Mouse (Mus musculus): ENCODE results near the gene Tas2r103. TPM values are rescaled to one million over a fixed set of nuclear protein-coding genes. Genes with fewer than 3 reads are reported as not detected.

The Tas2r103 gene
- not detected in 2 replicates for polyA plus RNA-seq (2015; fragmentation: Nextera tagmentation; extraction: Ambion mirVana)

GRCm38 (mm10) chr6:133037001-133037400, at the start of gene Tas2r103:
TSS of gene Tas2r103 (minus strand) at chr6:133037101.

GRCm38 (mm10) chr6:133055716-133056115, 18.8 kb upstream of the Tas2r103 start, which contains the start of gene Tas2r140:
TSS of gene Tas2r140 (minus strand) at chr6:133055816.

Other genes starting within 250 kb of the Tas2r103 start
- gene Tas2r117, start 234.3 kb downstream of the Tas2r103 start, polyA plus RNA-seq (2015; fragmentation: Nextera tagmentation; extraction: Ambion mirVana), result not detected in 2 replicates
- gene Tas2r123, start 190.0 kb downstream of the Tas2r103 start, polyA plus RNA-seq (2015; fragmentation: Nextera tagmentation; extraction: Ambion mirVana), result not detected in 2 replicates
- gene Tas2r116, start 181.7 kb downstream of the Tas2r103 start, polyA plus RNA-seq (2015; fragmentation: Nextera tagmentation; extraction: Ambion mirVana), result not detected in 2 replicates
- gene Tas2r110, start 169.1 kb downstream of the Tas2r103 start, polyA plus RNA-seq (2015; fragmentation: Nextera tagmentation; extraction: Ambion mirVana), result not detected in 2 replicates
- gene Tas2r113, start 144.1 kb downstream of the Tas2r103 start, polyA plus RNA-seq (2015; fragmentation: Nextera tagmentation; extraction: Ambion mirVana), result not detected in 2 replicates
- not detected in 2 replicates for gene Tas2r125, start 127.5 kb downstream of the Tas2r103 start, polyA plus RNA-seq (2015; fragmentation: Nextera tagmentation; extraction: Ambion mirVana)
- gene Tas2r129, start 86.0 kb downstream of the Tas2r103 start, polyA plus RNA-seq (2015; fragmentation: Nextera tagmentation; extraction: Ambion mirVana), result not detected in 2 replicates
- not detected in 2 replicates for gene Tas2r131, start 79.2 kb downstream of the Tas2r103 start, polyA plus RNA-seq (2015; fragmentation: Nextera tagmentation; extraction: Ambion mirVana)
- gene Tas2r109, start 56.1 kb downstream of the Tas2r103 start, polyA plus RNA-seq (2015; fragmentation: Nextera tagmentation; extraction: Ambion mirVana), result not detected in 2 replicates
- gene Tas2r140, start 18.7 kb upstream of the Tas2r103 start, polyA plus RNA-seq (2015; fragmentation: Nextera tagmentation; extraction: Ambion mirVana), result not detected in 2 replicates
- 67.6 and 85.7 TPM in 2 replicates for gene Smim10l1, start 67.8 kb upstream of the Tas2r103 start, polyA plus RNA-seq (2015; fragmentation: Nextera tagmentation; extraction: Ambion mirVana)